Mouse (Mus musculus) kidney, embryonic 14.5 days (tissue): ENCODE data around the gene Hook1. TPM values are rescaled to one million over a fixed set of nuclear protein-coding genes. Genes with fewer than 3 reads are reported as not detected.

ENCODE experiments used
- ATAC-seq: fragments of 200-750 bp; cut with Nextera tagmentation; 2 replicates; pipeline ENCODE4 v1.8.0; 2017; ENCODE audit warnings: moderate number of reproducible peaks, mild to moderate bottlenecking, moderate TSS enrichment, moderate library complexity; ENCODE audit not compliant: low FRiP score, low TSS enrichment
- H3K27ac ChIP-seq: fragments of 300-500 bp; sonication (generic); 2 replicates; pipeline ENCODE4 v1.5.1; 2014; ENCODE audit warnings: low read depth, mild to moderate bottlenecking, low read length, moderate library complexity, mixed read lengths
- H3K27me3 ChIP-seq: fragments of 300-500 bp; sonication (generic); 2 replicates; pipeline ENCODE4 v1.6.1; 2014; ENCODE audit warnings: mild to moderate bottlenecking, low read length; ENCODE audit not compliant: control insufficient read depth, insufficient read depth
- H3K36me3 ChIP-seq: fragments of 300-500 bp; sonication (generic); 2 replicates; pipeline ENCODE4 v1.6.1; 2014; ENCODE audit warnings: low read length, mixed read lengths; ENCODE audit not compliant: control insufficient read depth, insufficient read depth
- H3K4me1 ChIP-seq: fragments of 300-500 bp; sonication (generic); 2 replicates; pipeline ENCODE4 v1.6.1; 2014; ENCODE audit warnings: low read length, mixed read lengths; ENCODE audit not compliant: control insufficient read depth, insufficient read depth
- H3K4me2 ChIP-seq: fragments of 300-500 bp; sonication (generic); replicated peaks from 2 replicates; pipeline ENCODE4 v1.6.1; 2014; ENCODE audit warnings: low read depth, mild to moderate bottlenecking, low read length
- H3K4me3 ChIP-seq: fragments of 300-500 bp; sonication (generic); 2 replicates; pipeline ENCODE4 v1.5.1; 2014; ENCODE audit warnings: mild to moderate bottlenecking, low read length
- H3K9ac ChIP-seq: fragments of 300-500 bp; sonication (generic); 2 replicates; pipeline ENCODE4 v1.6.1; 2014; ENCODE audit warnings: low read depth, mild to moderate bottlenecking, low read length, moderate library complexity
- H3K9me3 ChIP-seq: fragments of 300-500 bp; sonication (generic); 2 replicates; pipeline ENCODE4 v1.6.1; 2016; ENCODE audit warnings: low read length; ENCODE audit not compliant: control insufficient read depth
- WGBS: fragments of 180-500 bp; shearing (Covaris S2); extraction: QIAGEN DNeasy Blood & Tissue Kit; methylation state at CpG from one replicate; pipeline ENCODE4 v1.1.7; 2014; 5-methylcytosine and 5-hydroxymethylcytosine counted together
- polyA plus RNA-seq: library from polyadenylated mRNA; unstranded; fragments of >200 nt; fragmentation: Nextera tagmentation; extraction: Ambion mirVana; gene quantifications from 2 replicates; pipeline ENCODE4 v1.2.1, GENCODE M21; 2014

The Hook1 gene
- polyA plus RNA-seq, 1 experiment from 2014 or later: 32.5 TPM

DNA sequence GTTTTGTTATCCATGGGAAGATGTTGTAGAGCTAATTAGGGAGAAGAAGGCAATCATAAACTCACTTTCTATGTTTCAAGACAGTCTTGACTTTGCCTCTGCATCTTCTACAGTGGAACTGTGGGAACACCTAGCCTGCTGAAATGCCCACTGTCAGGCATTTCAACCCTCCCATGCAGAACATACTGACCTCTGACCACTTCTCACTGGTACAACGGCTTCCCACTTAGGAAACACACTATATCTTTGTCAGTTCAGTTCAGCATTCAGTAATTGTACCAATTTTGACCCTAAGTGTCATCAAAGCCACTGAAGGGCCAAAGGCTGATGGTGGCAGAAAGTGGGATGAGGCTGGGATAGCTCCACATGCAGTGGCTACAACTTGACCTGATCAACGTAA lies 95.0 kb downstream of the Hook1 start:
- Histone ChIP-seq H3K9me3 (no peaks in the 10 kb centered on the region), H3K4me3 (no peak overlapping the region), H3K4me1 (no peaks in the 10 kb centered on the region), H3K36me3 (no peaks in the 10 kb centered on the region), H3K9ac (no peak overlapping the region), H3K27ac (no peak overlapping the region), H3K4me2 (no peak overlapping the region), H3K27me3 (no peaks in the 10 kb centered on the region)
- no peak for ATAC-seq
- WGBS: 64% methylated on average over 2 of the region's 2 CpGs

Other genes starting within 250 kb of the Hook1 start
- 1.1 TPM in 1 of 2 replicates, not detected in the other for gene Cyp2j13, start 110.3 kb downstream of the Hook1 start, polyA plus RNA-seq
- not detected in 2 replicates for gene Cyp2j12, start 173.9 kb downstream of the Hook1 start, polyA plus RNA-seq